In genomic region chr17:9669283-9669905, GRCm38 (mm10) we compare ENCODE assay signal across 26 mouse cellular contexts. TPM values are rescaled to one million over a fixed set of nuclear protein-coding genes. Genes with fewer than 3 reads are reported as not detected.
DNase-seq lines count a peak whose midpoint lies in the region; ATAC-seq and TF ChIP-seq lines count a peak whose summit lies in the region.
"Had no signal": no experiment of that assay in that cellular context is flagged by ENCODE, and none has a peak within 500 bp of the region (broad histone marks: within the 10 kb centered on the region; RNA-seq: fewer than 3 reads in every experiment).

Gene Pabpc6 (minus strand): TSS chr17:9669717.

- H3K27ac ChIP-seq in ES-E14 (ENCODE audit: insufficient read depth, low read depth, low read length, poor library complexity, severe bottlenecking), result no peak within 1 kb of the TSS
- H3K27ac ChIP-seq in testis, adult 2 months (ENCODE audit: control insufficient read depth, insufficient read depth, low read depth, low read length), result peak within 1 kb of the TSS; percentile 99
- no peak within 1 kb of the TSS for H3K27ac ChIP-seq in intestine, postnatal 0 days (ENCODE audit: low read depth, low read length)
- H3K27ac ChIP-seq: embryonic facial prominence, embryonic 13.5 days; forebrain, embryonic 12.5 days had no signal

- H3K4me1 ChIP-seq in ES-E14 (ENCODE audit: control insufficient read depth in 2 of 2, insufficient read depth in 2 of 2, low read length in 2 of 2, poor library complexity in 1 of 2), result peaks cover 0 to 2% of the 10 kb centered on the region in 2 experiments; a peak in 1 of 4 replicates
- no peaks in the 10 kb centered on the region; the same call in 1 of the 2 replicates for H3K4me1 ChIP-seq in testis, adult 2 months (ENCODE audit: control insufficient read depth, insufficient read depth, low read length)
- no peaks in the 10 kb centered on the region for H3K4me1 ChIP-seq in intestine, postnatal 0 days (replicated peaks; ENCODE audit: control insufficient read depth, insufficient read depth, low read length)
- H3K4me1 ChIP-seq: embryonic facial prominence, embryonic 13.5 days; forebrain, embryonic 12.5 days; heart, embryonic 12.5 days had no signal

- ATAC-seq in frontal cortex, adult (ENCODE audit: low TSS enrichment), result no peak
- no peak for ATAC-seq in intestine, postnatal 0 days
- ATAC-seq: forebrain, embryonic 16.5 days; hindbrain, embryonic 16.5 days; inflammation-experienced regulatory T-cells, adult 6 months had no signal

- peak; percentile 81 for TF ChIP-seq POLR2A in testis, adult 2 months (IDR thresholded peaks at IDR 0.05; ENCODE audit: control insufficient read depth, low read depth, low read length)

- H3K9ac ChIP-seq in ES-E14 (ENCODE audit: insufficient read depth, low read depth, low read length, poor library complexity, severe bottlenecking), result peak within 1 kb of the TSS; percentile 9
- H3K9ac ChIP-seq in intestine, postnatal 0 days (ENCODE audit: low read depth, low read length), result no peak within 1 kb of the TSS
- H3K9ac ChIP-seq: embryonic facial prominence, embryonic 13.5 days; forebrain, embryonic 12.5 days; heart, embryonic 12.5 days had no signal

- in situ Hi-C loops in ES-E14 (cut with MboI; ENCODE audit: low sequenced_read_pairs in 2 of 2, unreplicated experiment in 2 of 2), result no loop called here

- H3K9me3 ChIP-seq in ES-E14 (ENCODE audit: control insufficient read depth, insufficient read depth, low read depth, low read length), result no peaks in the 10 kb centered on the region
- H3K9me3 ChIP-seq in intestine, postnatal 0 days (ENCODE audit: control insufficient read depth), result no peaks in the 10 kb centered on the region
- H3K9me3 ChIP-seq: heart, embryonic 12.5 days had no signal

- no peak within 1 kb of the TSS for H3K4me2 ChIP-seq in intestine, postnatal 0 days (replicated peaks; ENCODE audit: low read depth)
- H3K4me2 ChIP-seq: embryonic facial prominence, embryonic 13.5 days; forebrain, embryonic 12.5 days; heart, embryonic 12.5 days had no signal

- H3K4me3 ChIP-seq in ES-E14 (ENCODE audit: insufficient read depth in 1 of 2, low read depth in 1 of 2, low read length in 2 of 2, poor library complexity in 1 of 2, severe bottlenecking in 1 of 2), result peak within 1 kb of the TSS; percentile 45 to 52
- H3K4me3 ChIP-seq in testis, adult 2 months (ENCODE audit: control insufficient read depth, low read depth, low read length), result peak within 1 kb of the TSS; percentile 100
- H3K4me3 ChIP-seq in intestine, postnatal 0 days (ENCODE audit: low read depth, low read length), result no peak within 1 kb of the TSS
- H3K4me3 ChIP-seq: embryonic facial prominence, embryonic 13.5 days; forebrain, embryonic 12.5 days; heart, embryonic 12.5 days had no signal

- no peaks in the 10 kb centered on the region for H3K27me3 ChIP-seq in testis, adult 2 months (ENCODE audit: control insufficient read depth, insufficient read depth, low read length)
- no peaks in the 10 kb centered on the region for H3K27me3 ChIP-seq in intestine, postnatal 0 days (replicated peaks; ENCODE audit: control insufficient read depth, insufficient read depth, low read length)
- H3K27me3 ChIP-seq: embryonic facial prominence, embryonic 13.5 days; forebrain, embryonic 12.5 days; heart, embryonic 12.5 days had no signal

- H3K36me3 ChIP-seq in ES-E14 (ENCODE audit: control insufficient read depth, insufficient read depth, low read length, poor library complexity, severe bottlenecking), result no peaks in the 10 kb centered on the region
- no peaks in the 10 kb centered on the region; the same call in 1 of the 2 replicates for H3K36me3 ChIP-seq in testis, adult 2 months (ENCODE audit: control insufficient read depth, insufficient read depth, low read length)
- H3K36me3 ChIP-seq in intestine, postnatal 0 days (ENCODE audit: control insufficient read depth, insufficient read depth), result no peaks in the 10 kb centered on the region
- H3K36me3 ChIP-seq: embryonic facial prominence, embryonic 13.5 days; forebrain, embryonic 12.5 days; heart, embryonic 12.5 days had no signal

- DNase-seq in heart, adult 11 months, result peak; percentile 79
- DNase-seq in heart, postnatal 36 days, result no peak
- DNase-seq in ES-E14 (ENCODE audit: low read depth, low spot score), result peak; percentile 30
- no peak for DNase-seq in right cerebral cortex, postnatal 10 days (ENCODE audit: low spot score in 2 of 2)
- DNase-seq: adrenal gland, postnatal 14 days; cerebellum, adult 18-20 months; cerebellum, adult 9-11 months; cerebellum, postnatal 36 days; gastrocnemius, postnatal 14 days; kidney, adult 11 months had no signal

- intact Hi-C loops in heart, postnatal 36 days (cut with DNase I), result no loop called here

- WGBS in intestine, postnatal 0 days, result 90% methylated on average over 36 of the region's 36 CpGs

- TF ChIP-seq CTCF in testis, adult 2 months (IDR thresholded peaks at IDR 0.05; ENCODE audit: control insufficient read depth, insufficient read depth, insufficient replicate concordance, low read depth, low read length), result no peak
- TF ChIP-seq CTCF in intestine, postnatal 0 days (IDR thresholded peaks at IDR 0.05; ENCODE audit: low read depth), result no peak

TF ChIP-seq in ES-E14, 5 proteins besides CTCF, POLR2A, EP300 and RAD21:
- no peak for TF ChIP-seq ZC3H11A (IDR thresholded peaks at IDR 0.05; ENCODE audit: borderline replicate concordance, low read depth, low read length)
- no peak for TF ChIP-seq MAFK (IDR thresholded peaks at IDR 0.05; ENCODE audit: insufficient read depth, low read depth, low read length)
- no peak for TF ChIP-seq CHD2 (IDR thresholded peaks at IDR 0.05; ENCODE audit: low read depth, low read length)
- TF ChIP-seq HCFC1 (IDR thresholded peaks at IDR 0.05; ENCODE audit: borderline replicate concordance, insufficient read depth, low read length), result no peak
- TF ChIP-seq ZNF384 (IDR thresholded peaks at IDR 0.05; ENCODE audit: low read depth, low read length), result no peak

RNA-seq across cellular contexts. Expression of gene Pabpc6, which starts in this region (rescaled TPM):
- total RNA-seq in heart, postnatal 36 days (2021), result not detected
- total RNA-seq in ES-E14 (2012; rRNA removed), result 0.90 and 1.2 TPM in 2 replicates
- 152 and 153 TPM in 2 replicates for polyA plus RNA-seq in testis, adult 2 months (2012; rRNA removed)
- polyA plus RNA-seq in intestine, postnatal 0 days (2015; fragmentation: Nextera tagmentation; extraction: Ambion mirVana), result not detected in 2 replicates
- total RNA-seq: adrenal gland, postnatal 14 days; gastrocnemius, adult 18-20 months; gastrocnemius, postnatal 14 days; heart, adult 8-10 months; heart, postnatal 25 days; MEL had no signal
- polyA plus RNA-seq: C2C12; embryonic facial prominence, embryonic 13.5 days; forebrain, embryonic 12.5 days; forebrain, embryonic 16.5 days; heart, embryonic 12.5 days; heart, embryonic 16.5 days; hindbrain, embryonic 11.5 days; hindbrain, embryonic 16.5 days; inflammation-experienced regulatory T-cells, adult 6 months had no signal

Comparison
In these comparisons a context has a peak if more than half of its experiments do, and no peak if none do; other contexts are left out.
1. RNA of gene Pabpc6 (polyA plus RNA-seq): 152 to 153 TPM in testis, adult 2 months; not detected in intestine, postnatal 0 days; every median in the first group is over 100 times any median in the second.
2. DNase-seq: peak in heart, adult 11 months (single experiment) and ES-E14 (single experiment); none in heart, postnatal 36 days (0 of 2) and right cerebral cortex, postnatal 10 days (0 of 2).